Mouse (Mus musculus): ENCODE measurements around the gene Gm648. TPM values are rescaled to one million over a fixed set of nuclear protein-coding genes. Genes with fewer than 3 reads are reported as not detected.
"Not testable (repeated sequence)": the region's sequence is repeated elsewhere in the genome, so short reads cannot be mapped to it uniquely, and the experiment has no call there.

The Gm648 gene
- polyA plus RNA-seq, 1 experiment from 2014 or later, result not detected

GRCm38 (mm10) chrX:56524442-56524841 is 25.0 kb downstream of the Gm648 start, which contains the start of gene Gm10477:
TSS of gene Gm10477 (plus strand) at chrX:56524742.
- not testable (repeated sequence) for H3K4me3 ChIP-seq (replicated peaks; ENCODE audit: low read depth, low read length); H3K27ac ChIP-seq (replicated peaks; ENCODE audit: low read depth, low read length); DNase-seq; H3K27me3 ChIP-seq (ENCODE audit: control insufficient read depth, insufficient read depth, low read length); H3K4me1 ChIP-seq (ENCODE audit: control insufficient read depth, insufficient read depth, low read length); H3K36me3 ChIP-seq (ENCODE audit: control insufficient read depth, insufficient read depth, low read length); H3K4me2 ChIP-seq (ENCODE audit: low read length); H3K9me3 ChIP-seq (ENCODE audit: control insufficient read depth, low read length); H3K9ac ChIP-seq (replicated peaks; ENCODE audit: low read length); ATAC-seq (ENCODE audit: low FRiP score, low TSS enrichment)
- 82% methylated on average over 6 of the region's 6 CpGs for WGBS

GRCm38 (mm10) chrX:56497241-56497640 is 52.2 kb downstream of the Gm648 start:
- Histone ChIP-seq H3K4me2 (ENCODE audit: low read length) (no peak overlapping the region), H3K27ac (replicated peaks; ENCODE audit: low read depth, low read length) (no peak overlapping the region), H3K4me3 (replicated peaks; ENCODE audit: low read depth, low read length) (no peak overlapping the region), H3K36me3 (ENCODE audit: control insufficient read depth, insufficient read depth, low read length) (peaks cover 9% of the 10 kb centered on the region; the same call in 1 of the 2 replicates), H3K27me3 (ENCODE audit: control insufficient read depth, insufficient read depth, low read length) (no peaks in the 10 kb centered on the region), H3K9ac (replicated peaks; ENCODE audit: low read length) (no peak overlapping the region), H3K9me3 (ENCODE audit: control insufficient read depth, low read length) (no peaks in the 10 kb centered on the region), H3K4me1 (ENCODE audit: control insufficient read depth, insufficient read depth, low read length) (no peaks in the 10 kb centered on the region)
- DNase-seq (no peak), ATAC-seq (ENCODE audit: low FRiP score, low TSS enrichment) (no peak)
- 88% methylated on average over 7 of the region's 7 CpGs for WGBS

Small RNA genes within 50 kb of the gene (microRNA-seq; reads per million reads assigned to microRNA genes)
- gene Mir5116, result not detected

Other genes with a start within 250 kb of the Gm648 start
- gene Zfp449, start 203.2 kb downstream of the Gm648 start, polyA plus RNA-seq (2014; fragmentation: Nextera tagmentation; extraction: Ambion mirVana), result 4.5 and 6.4 TPM in 2 replicates
- 22.9 and 32.6 TPM in 2 replicates for gene Smim10l2a, start 175.0 kb downstream of the Gm648 start, polyA plus RNA-seq (2014; fragmentation: Nextera tagmentation; extraction: Ambion mirVana)
- gene Gm2174, start 101.6 kb downstream of the Gm648 start, polyA plus RNA-seq (2014; fragmentation: Nextera tagmentation; extraction: Ambion mirVana), result 1.5 and 1.9 TPM in 2 replicates
- gene Ints6l, start 94.7 kb downstream of the Gm648 start, polyA plus RNA-seq (2014; fragmentation: Nextera tagmentation; extraction: Ambion mirVana), result 21.0 and 22.0 TPM in 2 replicates
- gene Gm10477, start 24.9 kb downstream of the Gm648 start, polyA plus RNA-seq (2014; fragmentation: Nextera tagmentation; extraction: Ambion mirVana), result not detected in 2 replicates
- 50.4 and 66.9 TPM in 2 replicates for gene Mmgt1, start 48.5 kb upstream of the Gm648 start, polyA plus RNA-seq (2014; fragmentation: Nextera tagmentation; extraction: Ambion mirVana)
- 48.7 and 55.1 TPM in 2 replicates for gene Slc9a6, start 60.2 kb upstream of the Gm648 start, polyA plus RNA-seq (2014; fragmentation: Nextera tagmentation; extraction: Ambion mirVana)
- 156 and 171 TPM in 2 replicates for gene Fhl1, start 182.2 kb upstream of the Gm648 start, polyA plus RNA-seq (2014; fragmentation: Nextera tagmentation; extraction: Ambion mirVana)

Data from midbrain, embryonic 14.5 days (tissue).